Mouse (Mus musculus): ENCODE measurements around the gene Adcy7.

The Adcy7 gene

DNA sequence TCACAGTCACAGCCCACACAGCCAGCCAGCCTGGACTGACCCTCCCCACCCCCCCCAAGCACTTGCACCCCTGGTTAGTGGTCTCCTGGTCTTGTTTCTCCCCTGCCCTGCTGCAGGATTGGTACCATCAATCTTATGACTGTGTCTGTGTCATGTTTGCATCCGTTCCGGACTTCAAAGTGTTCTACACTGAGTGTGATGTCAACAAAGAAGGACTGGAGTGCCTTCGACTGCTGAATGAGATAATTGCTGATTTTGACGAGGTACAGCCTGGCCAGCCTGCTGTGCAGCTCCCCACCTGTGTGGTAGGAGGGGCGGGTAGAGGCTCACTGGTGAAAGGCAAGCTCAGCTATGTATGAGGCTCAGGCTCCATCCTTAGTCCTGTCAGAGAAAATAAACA, 53.0 kb downstream of the Adcy7 start:
- intact Hi-C loops (cut with DNase I): no loop called here

DNA sequence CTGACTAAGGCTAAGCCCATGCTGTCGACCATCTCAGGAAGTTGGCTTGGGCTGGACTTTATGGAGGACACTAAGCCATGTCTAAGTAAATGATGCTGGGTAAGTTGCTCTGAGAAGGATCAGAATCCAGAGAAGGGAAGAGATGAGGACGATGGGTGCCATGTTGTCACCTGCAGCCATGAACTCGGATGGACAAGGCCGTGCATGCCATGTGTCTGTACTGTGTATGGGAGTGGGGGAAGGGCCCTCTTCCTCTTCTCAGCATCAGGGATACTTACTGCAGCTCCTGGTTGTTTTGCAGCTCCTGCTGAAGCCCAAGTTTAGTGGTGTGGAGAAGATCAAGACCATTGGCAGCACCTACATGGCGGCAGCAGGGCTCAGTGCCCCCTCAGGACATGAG, 53.6 kb downstream of the Adcy7 start:
- intact Hi-C loops (cut with DNase I): no loop called here

DNA sequence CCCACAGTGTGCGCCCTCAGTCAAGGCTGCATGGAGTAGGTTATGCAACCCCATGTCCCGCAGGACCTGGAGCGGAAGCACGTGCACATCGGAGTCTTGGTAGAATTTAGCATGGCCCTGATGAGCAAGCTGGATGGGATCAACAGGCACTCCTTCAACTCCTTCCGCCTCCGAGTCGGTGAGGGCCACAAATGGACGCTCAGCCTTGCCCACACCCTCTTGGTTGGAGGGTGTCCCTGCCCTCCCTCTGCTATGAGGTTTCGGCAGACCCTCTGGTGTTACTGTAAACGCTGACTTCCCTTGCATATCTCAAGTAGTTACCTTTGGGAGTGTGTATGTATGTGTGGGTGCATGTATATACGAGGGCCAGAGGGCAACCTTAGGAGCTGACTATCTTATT, 54.1 kb downstream of the Adcy7 start:
- intact Hi-C loops (cut with DNase I): no loop called here

DNA sequence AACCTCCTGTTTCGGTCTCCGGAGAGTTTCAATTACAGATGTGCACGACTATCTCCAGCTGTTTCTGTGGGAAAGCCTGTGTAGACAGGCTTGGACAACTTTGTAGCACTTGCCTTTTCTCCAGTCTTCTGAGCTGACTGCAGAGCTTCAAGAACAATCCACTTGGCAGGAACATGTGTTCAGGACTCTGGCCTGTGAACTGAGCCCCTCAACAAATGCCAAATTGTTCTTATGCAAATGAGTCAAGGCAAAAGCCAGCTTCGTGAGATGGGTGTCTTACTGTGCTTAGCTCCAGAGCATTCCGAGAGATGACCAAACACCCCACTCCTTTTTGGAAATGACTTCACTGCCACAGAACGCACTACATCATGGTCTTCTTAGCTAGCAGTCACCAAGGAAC, 56.5 kb downstream of the Adcy7 start:
- intact Hi-C loops (cut with DNase I): no loop called here

DNA sequence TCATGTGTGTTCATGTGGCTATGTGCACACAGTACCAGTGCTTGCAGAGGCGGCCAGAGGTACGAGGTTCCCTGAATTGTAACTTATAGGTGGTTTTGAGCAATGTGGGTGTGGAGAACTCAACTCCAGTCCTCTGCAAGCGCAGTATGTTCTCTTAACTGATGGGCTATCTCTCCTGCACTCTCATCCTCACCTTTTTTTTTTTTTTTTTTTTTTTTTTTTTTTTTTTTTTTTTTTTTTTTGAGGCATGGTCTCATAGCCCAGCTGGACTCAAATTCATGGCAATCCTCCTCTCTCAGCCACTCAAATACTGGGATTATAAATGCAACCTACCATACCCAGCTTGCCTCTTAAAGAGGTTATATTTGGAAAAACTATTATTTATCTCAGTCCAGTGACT, 58.6 kb downstream of the Adcy7 start:
- intact Hi-C loops (cut with DNase I): no loop called here

DNA sequence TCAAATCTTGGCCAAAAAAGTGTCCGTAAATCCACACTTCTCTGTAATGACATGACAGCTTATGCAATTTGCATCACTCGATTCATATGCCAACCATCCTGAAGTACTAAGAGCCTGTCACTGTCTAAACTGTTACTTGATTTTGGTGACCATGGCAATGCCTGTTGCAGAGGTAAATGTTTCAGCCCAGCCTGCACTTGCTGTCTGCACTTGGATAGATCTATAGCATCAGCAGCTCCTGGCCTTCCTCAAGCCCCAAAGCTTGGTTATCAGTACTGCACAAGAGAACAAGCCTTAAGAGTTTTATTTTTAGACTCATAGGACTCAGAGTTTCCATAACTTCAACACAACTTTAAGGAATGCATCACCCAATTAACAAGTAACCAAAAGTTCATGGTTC, 62.2 kb downstream of the Adcy7 start:
- intact Hi-C loops (cut with DNase I): no loop called here

DNA sequence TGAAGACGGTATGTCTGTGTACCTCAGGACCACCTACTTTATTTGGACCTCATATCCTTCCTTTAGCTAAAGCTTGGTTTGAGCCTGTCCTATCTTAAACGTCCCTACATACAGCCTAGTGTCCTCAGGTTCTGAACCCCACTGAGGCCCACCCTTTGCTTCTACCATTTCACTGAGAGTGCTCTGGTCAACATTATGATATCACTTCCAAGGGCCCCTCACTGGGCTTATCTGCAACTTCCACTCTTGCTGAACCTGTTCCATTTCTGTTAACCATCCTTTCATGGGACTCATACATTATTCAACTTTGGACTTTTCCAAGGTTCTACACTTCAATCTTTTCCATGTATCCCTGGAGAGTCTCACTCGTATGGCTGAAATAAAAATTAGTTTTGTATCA, 62.8 kb downstream of the Adcy7 start:
- intact Hi-C loops (cut with DNase I): no loop called here

DNA sequence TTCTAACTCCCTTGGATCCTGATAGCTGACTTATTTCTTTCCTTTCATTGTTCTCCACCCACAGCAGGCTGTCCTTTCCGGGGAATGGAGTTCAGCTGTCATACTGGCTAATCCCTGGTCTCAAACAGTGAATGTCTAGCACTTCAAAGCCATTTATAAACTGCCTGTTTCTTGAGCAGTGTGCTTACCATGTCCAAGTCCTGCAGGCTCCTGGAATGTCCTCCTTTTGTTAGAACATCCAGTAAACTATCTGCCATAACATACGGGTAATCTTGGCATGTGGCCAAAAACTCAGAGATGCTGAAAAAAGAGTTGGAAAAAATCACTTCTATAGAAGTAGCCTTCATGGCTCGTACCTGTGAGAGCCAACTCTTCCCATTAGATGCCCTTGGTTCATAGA, 67.0 kb downstream of the Adcy7 start:
- intact Hi-C loops (cut with DNase I): no loop called here

DNA sequence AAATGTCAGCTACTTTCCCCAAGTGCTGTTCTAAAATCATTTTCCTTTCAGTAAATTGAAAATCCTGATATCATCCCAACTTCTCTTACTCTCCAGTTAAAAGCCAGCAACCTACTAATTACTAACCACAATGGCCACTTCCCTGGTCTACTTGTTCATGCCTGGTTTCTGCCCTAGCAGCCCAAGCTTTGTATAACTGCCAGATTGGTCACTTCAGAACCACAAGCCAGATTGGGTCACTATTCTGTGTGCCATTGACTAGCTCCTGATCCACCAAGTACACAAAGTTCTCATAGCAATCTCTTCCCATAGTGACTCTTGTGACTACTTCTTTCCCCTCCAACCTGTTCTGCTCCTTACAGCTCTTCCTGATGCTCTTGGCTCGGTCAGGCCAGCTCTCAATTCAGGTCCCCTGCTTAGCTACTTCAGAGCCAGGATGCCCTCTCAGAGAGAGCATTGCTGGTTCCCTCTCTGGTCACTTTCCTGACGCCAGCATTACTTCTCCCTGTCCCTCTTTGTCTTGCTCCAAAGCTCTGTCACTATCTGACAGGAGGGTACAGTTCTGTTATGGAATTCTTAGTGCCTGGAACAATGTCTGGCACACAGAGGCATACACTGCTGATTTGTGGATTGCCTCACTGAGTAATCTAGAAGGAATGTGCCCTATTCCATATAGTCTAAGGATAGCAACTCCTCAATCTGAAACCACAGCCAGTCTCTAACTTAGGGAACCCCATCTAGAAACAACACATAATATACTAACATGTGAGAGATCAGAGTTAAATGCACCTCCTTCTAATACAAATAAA, 67.9 kb downstream of the Adcy7 start:
- intact Hi-C loops (cut with DNase I): loop anchor here (10.0 kb wide), 1 partner anchor 185 kb away; no protein-coding TSS in a partner anchor

DNA sequence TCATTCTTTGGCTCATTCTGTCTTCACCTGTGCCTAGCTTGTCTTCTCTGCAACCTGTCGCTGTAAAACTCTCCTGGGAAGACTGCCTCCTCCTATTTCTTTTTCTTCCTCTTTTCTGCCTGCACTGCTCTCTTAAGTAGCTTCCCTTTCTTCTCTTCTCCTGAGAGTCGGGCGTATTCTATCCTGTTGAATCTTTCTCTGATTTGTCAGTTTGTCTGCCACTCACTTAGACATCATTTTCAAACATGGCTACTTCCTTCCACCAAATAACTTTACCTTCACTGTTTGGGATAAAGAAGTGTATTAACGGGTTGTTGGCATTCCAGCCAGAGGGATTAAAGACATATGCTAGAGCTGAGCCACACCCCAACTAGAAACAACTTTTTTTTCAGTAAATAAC, 69.8 kb downstream of the Adcy7 start:
- intact Hi-C loops (cut with DNase I): loop anchor here (10.0 kb wide), 1 partner anchor 187 kb away; no protein-coding TSS in a partner anchor

DNA sequence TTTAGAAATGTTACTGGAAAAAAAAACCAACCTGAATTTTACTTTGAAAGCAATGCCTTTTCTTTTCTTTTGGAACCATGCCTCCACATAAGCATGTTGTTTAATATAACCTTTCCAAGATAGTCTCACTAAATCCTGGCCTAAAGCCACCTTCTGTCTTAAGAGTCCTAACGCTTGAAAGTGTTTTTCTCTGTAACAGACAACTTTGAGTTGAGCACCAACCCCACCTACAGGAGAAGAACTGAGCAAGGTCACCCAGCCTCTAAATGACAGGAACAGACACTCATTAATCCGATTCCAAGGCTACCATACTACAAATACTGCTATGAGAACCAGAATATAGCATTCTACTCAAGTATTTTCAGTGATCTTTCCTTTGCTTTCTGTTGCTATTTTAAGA, 76.8 kb downstream of the Adcy7 start:
- intact Hi-C loops (cut with DNase I): loop anchor here (5.0 to 10.0 kb wide), 2 partner anchors 77 to 194 kb away; partner anchors contain the start of gene Adcy7

DNA sequence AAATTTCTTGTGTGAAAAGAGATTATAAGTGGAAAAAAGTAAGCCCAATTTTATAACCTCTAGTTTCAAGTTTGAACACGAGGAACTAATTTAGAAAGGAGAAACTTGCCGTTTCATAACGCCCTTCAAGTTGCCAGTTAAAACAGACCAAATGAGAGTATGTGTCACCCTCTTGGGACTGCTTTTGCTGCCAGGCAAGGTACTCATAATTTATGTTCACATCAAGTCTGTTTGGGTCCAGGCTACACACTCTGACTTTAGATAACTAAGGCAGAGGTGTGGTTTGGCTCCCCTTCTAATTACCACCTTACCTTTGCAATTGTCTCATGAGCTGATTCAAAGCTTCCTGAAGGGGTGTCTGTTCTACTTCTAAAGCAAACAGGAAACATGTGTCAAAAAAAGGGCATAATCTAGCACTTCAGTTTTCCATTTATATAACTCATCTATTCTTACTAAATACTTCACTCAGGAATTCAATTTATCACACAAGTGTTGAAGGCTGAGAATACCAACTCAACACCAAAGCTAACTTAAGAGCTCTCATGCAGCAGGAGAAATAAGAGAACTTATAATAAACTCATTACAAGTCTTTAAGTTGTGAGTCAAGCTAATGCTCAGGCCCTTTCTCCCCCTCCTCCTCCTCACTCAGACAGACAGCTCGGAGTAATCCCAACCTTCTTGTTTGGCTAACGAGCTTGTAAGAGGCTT, 85.2 kb downstream of the Adcy7 start:
- intact Hi-C loops (cut with DNase I): loop anchor here (5.0 kb wide), 1 partner anchor 90 kb away; no protein-coding TSS in a partner anchor

DNA sequence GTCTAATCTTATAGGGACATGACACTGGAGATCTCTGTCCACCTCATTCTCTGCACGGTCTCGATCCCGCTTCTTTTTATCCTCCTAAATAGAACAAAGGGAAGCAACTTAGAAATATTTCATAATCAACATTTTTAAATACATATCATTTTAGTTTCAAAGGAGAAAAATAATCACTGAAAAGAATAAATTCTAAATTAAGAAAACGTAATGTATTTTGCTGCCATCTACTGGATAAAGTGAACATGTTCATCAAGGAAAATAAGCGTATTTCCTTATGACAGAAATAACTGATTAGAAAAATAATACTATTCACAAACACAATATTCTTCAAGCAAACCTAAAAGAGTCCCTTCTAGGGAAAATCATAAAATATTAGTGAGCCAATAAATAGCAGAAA, 85.7 kb downstream of the Adcy7 start:
- intact Hi-C loops (cut with DNase I): loop anchor here (5.0 kb wide), 1 partner anchor 91 kb away; no protein-coding TSS in a partner anchor

DNA sequence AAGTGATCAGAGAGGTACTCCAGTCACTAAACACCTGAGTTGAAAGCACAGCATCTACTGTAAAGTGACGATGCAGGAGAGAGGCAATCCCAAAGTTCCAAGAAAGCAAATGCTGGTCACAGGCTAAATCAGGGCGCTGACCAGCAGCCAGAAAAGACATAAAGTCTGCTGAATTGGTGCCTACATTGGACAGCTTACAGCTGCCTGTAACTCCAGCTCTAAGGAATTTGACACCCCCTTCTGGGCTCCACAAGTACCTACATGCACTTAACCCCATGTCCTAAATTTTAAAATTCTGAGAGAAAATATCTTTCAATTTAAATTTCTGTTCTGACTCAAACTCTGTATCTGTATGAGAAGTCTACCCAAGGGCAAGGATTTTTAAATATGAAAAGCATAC, 87.8 kb downstream of the Adcy7 start:
- intact Hi-C loops (cut with DNase I): loop anchor here (5.0 kb wide), 2 partner anchors 93 to 262 kb away; no protein-coding TSS in a partner anchor

DNA sequence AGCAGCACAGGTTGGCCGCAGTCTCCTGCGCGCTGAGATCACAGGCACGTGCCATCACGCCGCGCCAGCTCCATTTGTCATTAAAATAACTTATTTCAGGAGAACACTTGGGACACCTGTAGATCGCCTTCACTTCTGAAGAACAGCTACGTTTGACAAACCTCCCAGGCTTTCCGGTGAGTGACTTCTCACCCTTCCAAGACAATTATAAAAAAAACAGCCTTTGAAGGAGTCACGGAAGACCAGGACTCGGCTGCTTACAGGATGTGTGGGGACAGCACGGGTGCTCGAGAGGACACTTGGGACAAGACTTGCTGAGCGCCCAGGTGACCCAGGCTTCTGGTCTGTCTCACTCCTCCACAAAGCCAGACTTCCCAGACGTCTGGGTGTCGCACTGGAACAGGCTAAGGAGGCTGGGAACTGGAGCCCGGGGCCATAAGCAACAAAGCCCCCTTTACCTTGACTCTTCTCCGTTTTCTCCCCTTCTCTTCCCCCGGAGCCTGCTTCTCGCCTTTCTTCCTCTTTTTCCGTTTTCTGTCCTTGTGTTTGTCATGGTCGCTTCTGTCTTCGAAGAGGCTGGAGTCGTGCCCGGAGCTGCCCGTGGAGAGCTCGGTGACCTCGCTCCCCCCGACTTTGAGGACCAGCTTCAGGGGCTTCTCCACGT, 89.0 kb downstream of the Adcy7 start:
- intact Hi-C loops (cut with DNase I): loop anchor here (5.0 kb wide), 1 partner anchor 261 kb away; no protein-coding TSS in a partner anchor

DNA sequence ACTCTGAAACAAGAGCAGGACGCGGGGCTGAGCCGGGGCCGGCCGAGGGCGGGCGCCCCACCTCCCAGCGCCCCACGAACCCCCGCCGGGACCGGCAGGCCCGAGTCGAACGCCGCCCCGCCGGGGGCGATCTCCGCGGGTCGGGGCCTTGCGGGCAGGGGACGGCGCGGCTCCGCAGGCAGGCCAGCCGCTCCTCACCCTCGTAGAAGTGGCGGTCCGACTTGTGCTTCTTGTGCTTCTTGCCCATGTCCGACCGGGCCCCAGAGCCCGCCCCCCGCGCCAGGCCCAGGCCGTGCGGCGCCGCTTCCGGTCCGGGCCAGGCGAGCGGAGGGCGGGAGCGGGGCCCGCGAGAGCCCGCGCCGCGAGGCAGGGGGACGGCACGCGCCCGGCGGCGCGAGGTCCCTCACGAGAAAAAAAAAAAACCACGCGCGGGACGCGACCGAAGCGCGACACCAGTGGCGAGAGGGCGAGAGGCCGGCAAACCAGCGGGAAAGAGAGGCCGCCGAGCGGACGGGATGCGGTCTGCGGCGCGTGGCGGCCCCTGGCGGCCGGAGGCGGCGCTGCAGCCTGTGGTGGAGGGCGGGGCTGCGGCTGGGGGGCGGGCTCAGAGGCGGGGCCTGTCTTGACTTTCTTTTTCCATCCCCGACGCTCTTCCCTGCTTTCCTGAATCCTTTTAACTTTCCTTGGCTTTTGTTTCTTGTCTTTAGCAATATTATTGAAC, 89.7 kb downstream of the Adcy7 start, which contains the start of gene Brd7:
Brd7 (minus strand) TSS at position 487 of the 721 bp plus-strand sequence.
- intact Hi-C loops (cut with DNase I): loop anchor here (5.0 kb wide), 1 partner anchor 260 kb away; no protein-coding TSS in a partner anchor

DNA sequence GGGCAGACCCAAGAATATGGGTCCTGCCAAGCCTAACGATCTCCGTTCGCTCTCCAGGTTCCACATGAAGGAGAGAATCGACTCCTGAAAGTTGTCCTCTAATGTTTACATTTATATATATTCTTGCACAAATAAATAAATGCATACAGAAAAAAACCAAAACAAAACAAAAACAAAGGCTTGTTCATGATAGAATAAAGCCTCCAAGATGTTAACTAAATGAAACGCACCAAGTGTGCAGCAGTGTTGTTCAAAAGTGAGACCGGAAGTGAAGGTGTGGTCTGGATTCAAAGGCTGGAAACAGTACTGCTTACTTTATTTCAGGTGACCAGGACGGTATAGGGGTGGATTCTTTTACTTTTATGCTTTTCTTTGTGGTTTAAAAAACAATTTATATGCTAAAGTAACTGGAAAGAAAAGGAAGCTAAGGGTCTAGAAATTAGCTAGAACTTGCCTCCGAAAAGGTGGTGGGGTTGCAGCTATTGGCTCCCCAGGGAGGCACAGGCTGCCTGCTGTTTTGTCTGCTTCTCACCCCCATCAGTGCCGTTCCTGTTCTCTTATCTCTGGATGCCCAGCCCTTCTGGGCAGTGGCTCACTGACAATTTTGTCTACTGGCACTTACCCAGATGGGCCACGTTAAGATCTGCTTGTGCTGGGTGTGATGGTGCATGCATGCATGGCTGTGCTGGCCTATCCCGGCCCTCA, 90.4 kb downstream of the Adcy7 start:
- intact Hi-C loops (cut with DNase I): loop anchor here (5.0 kb wide), 1 partner anchor 260 kb away; no protein-coding TSS in a partner anchor

DNA sequence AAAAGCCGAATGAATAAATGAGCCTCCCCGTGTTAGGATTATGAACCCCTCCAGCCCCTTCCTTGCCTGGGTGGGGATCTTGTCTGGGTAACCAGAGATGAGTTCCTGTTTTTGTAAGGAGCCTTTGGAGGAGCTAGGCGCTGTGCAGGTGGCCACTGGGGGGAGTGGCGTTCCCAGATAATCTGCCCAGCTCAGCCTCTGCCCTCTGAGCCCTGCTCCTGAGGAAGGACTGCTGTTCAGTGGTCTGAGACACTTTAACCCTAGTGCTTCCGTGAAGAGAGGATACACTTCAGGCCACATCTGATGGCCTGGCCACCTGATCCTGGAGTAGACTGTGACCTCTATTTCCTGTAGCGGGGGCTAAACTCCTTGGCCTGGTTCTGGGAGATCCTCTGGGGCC, 97.0 kb downstream of the Adcy7 start:
- intact Hi-C loops (cut with DNase I): no loop called here

DNA sequence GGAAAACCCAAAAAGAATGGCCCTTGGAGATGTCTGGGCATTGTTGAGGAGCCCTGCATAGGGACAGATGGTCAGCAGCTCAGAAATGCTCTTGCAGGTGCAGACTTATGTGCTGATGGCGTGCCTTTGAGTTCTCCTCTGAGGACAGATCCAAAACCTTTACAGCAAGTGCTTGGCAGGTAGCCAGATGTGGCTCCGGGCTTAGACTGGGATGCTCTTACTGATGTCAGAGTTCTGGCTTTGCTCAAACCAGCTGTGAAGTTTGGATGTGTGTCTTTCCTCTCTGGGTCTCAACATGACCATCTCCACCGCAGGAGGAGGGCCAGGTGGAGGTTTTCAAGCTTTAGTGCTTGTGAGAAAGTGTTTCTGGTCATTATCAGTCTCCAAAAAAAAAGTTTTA, 97.6 kb downstream of the Adcy7 start:
- intact Hi-C loops (cut with DNase I): loop anchor here (5.0 kb wide), 1 partner anchor 152 kb away; the partner anchor contains the start of gene Nkd1

DNA sequence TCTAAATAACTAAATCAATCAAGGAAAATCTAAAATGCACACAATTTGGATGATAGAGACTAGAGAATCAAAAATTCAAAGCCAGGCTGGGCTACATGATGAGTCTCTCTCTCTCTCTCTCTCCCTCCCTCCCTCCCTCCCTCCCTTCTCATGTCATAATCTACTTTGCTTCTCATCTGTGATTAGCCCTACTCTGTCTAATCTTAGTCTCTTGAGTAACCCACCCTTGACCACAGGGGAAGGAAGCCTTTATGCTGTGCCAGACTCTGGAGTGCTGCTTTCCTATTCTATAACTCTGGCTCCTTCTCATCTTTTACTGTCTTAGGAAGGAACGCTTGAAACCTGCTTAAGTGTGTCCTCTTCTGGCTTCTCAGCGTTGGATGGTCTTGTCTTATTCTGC, 99.3 kb downstream of the Adcy7 start:
- intact Hi-C loops (cut with DNase I): loop anchor here (5.0 kb wide), 1 partner anchor 151 kb away; the partner anchor contains the start of gene Nkd1

Data from adrenal gland (tissue).